Mouse (Mus musculus) midbrain, postnatal 0 days (tissue): Measurements from ENCODE around the gene Lsm5. TPM values are rescaled to one million over a fixed set of nuclear protein-coding genes. Genes with fewer than 3 reads are reported as not detected.

Experiments used
- ATAC-seq: fragments of 200-750 bp; cut with Nextera tagmentation; 2 replicates; pipeline ENCODE4 v1.8.0; 2017; ENCODE audit warnings: moderate number of reproducible peaks, mild to moderate bottlenecking, moderate TSS enrichment, moderate library complexity; ENCODE audit not compliant: low FRiP score
- DNase-seq: peaks from one replicate; pipeline ENCODE4 v3.0.0-alpha.2; 2015; ENCODE audit warnings: low spot score
- H3K27ac ChIP-seq: fragments of 300-500 bp; sonication (generic); 2 replicates; pipeline ENCODE4 v1.5.1; 2014; ENCODE audit warnings: low read depth, mild to moderate bottlenecking, low read length, mixed read lengths
- H3K27me3 ChIP-seq: fragments of 300-500 bp; sonication (generic); 2 replicates; pipeline ENCODE4 v1.6.1; 2014; ENCODE audit warnings: low read length, control low read depth, mixed read lengths; ENCODE audit not compliant: insufficient read depth
- H3K36me3 ChIP-seq: fragments of 300-500 bp; sonication (generic); 2 replicates; pipeline ENCODE4 v1.6.1; 2014; ENCODE audit warnings: low read length, control low read depth, mixed read lengths; ENCODE audit not compliant: insufficient read depth
- H3K4me1 ChIP-seq: fragments of 300-500 bp; sonication (generic); 2 replicates; pipeline ENCODE4 v1.6.1; 2014; ENCODE audit warnings: mild to moderate bottlenecking, control low read depth, antibody characterized with exemption, low read length, mixed read lengths; ENCODE audit not compliant: insufficient read depth
- H3K4me2 ChIP-seq: fragments of 300-500 bp; sonication (generic); 2 replicates; pipeline ENCODE4 v1.6.1; 2014; ENCODE audit warnings: low read depth, mild to moderate bottlenecking, low read length, mixed read lengths; ENCODE audit not compliant: poor library complexity, severe bottlenecking
- H3K4me3 ChIP-seq: fragments of 300-500 bp; sonication (generic); 2 replicates; pipeline ENCODE4 v1.5.1; 2014; ENCODE audit warnings: low read depth, mild to moderate bottlenecking, low read length, moderate library complexity
- H3K9ac ChIP-seq: fragments of 300-500 bp; sonication (generic); replicated peaks from 2 replicates; pipeline ENCODE4 v1.6.1; 2014; ENCODE audit warnings: mild to moderate bottlenecking, low read length, moderate library complexity, mixed read lengths; ENCODE audit not compliant: poor library complexity, severe bottlenecking
- H3K9me3 ChIP-seq: fragments of 300-500 bp; sonication (generic); 2 replicates; pipeline ENCODE4 v1.6.1; 2016; ENCODE audit warnings: low read length, control low read depth
- CTCF ChIP-seq: IDR thresholded peaks from 2 replicates; pipeline ENCODE4 v1.5.1; 2016; ENCODE audit warnings: antibody characterized with exemption, mild to moderate bottlenecking
- WGBS: fragments of 180-500 bp; shearing (Covaris S2); extraction: QIAGEN DNeasy Blood & Tissue Kit; methylation state at CpG from one replicate; pipeline ENCODE4 v1.1.7; 2014; 5-methylcytosine and 5-hydroxymethylcytosine counted together
- polyA plus RNA-seq: library from polyadenylated mRNA; unstranded; fragments of >200 nt; fragmentation: Nextera tagmentation; extraction: Ambion mirVana; gene quantifications from 2 replicates; pipeline ENCODE4 v1.2.1, GENCODE M21; 2015
- total RNA-seq: library from RNA; depleted of rRNA; stranded (reverse); fragments of >200 nt; gene quantifications from 2 replicates; pipeline ENCODE4 v1.2.3, GENCODE M21; 2014; rRNA removed

The Lsm5 gene
- total and polyA plus RNA-seq, 2 experiments from 2014 or later: 36.8 to 90.5 TPM

DNA sequence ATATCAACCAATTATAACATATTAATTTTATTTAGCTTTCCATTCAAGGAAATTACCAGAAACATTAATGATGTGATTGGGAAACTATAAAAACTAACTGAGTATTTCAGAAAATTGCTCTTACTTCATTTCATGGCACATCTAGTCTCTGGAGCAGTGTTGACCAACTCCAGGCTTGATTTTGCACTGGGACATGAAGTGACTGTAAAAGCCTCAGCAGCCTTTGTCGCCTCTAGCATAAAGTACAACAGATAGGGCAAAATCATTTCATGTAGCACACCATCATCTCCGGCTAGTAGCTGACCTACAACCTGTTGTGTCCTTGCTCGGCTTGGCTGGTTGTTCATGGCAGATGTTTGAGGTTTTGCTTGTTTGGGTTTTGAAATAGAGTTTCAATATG is 40.1 kb downstream of the Lsm5 start:
- no peak for TF ChIP-seq CTCF
- no peak overlapping the region for H3K27ac ChIP-seq
- WGBS: 94% methylated on average over 3 of the region's 3 CpGs
- H3K27me3 ChIP-seq: no peaks in the 10 kb centered on the region
- ATAC-seq (no peak), DNase-seq (no peak)
- H3K9ac ChIP-seq: no peak overlapping the region
- H3K36me3 ChIP-seq: no peaks in the 10 kb centered on the region
- H3K4me2 ChIP-seq: no peak overlapping the region
- no peaks in the 10 kb centered on the region for H3K9me3 ChIP-seq
- no peaks in the 10 kb centered on the region for H3K4me1 ChIP-seq
- no peak overlapping the region for H3K4me3 ChIP-seq

DNA sequence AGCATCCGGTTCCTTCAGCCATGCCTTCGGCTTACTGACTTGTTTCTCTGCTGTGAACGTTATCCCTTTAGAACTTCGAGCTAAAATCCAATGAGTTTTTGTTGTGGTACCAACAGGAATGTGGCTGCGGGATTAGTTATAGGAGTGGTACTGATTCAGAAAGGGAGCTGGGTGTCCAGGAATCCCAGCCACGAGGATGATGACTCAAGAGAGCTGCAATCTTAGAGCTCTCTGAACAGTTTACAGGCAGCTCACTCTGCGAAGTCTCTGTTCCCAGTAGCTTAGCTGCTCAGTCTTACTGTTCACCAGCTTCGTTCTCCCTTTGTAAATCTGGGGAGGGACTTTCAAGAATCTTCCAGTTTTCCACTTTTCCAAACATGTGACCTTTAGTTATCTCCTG is 49.1 kb downstream of the Lsm5 start:
- Histone ChIP-seq H3K9me3 (no peaks in the 10 kb centered on the region), H3K9ac (no peak overlapping the region), H3K36me3 (no peaks in the 10 kb centered on the region), H3K27ac (no peak overlapping the region), H3K4me1 (no peaks in the 10 kb centered on the region), H3K27me3 (peaks cover 11% of the 10 kb centered on the region), H3K4me2 (no peak overlapping the region), H3K4me3 (no peak overlapping the region)
- WGBS: 83% methylated on average over 8 of the region's 8 CpGs
- no peak for DNase-seq
- ATAC-seq: no peak
- TF ChIP-seq CTCF: no peak

DNA sequence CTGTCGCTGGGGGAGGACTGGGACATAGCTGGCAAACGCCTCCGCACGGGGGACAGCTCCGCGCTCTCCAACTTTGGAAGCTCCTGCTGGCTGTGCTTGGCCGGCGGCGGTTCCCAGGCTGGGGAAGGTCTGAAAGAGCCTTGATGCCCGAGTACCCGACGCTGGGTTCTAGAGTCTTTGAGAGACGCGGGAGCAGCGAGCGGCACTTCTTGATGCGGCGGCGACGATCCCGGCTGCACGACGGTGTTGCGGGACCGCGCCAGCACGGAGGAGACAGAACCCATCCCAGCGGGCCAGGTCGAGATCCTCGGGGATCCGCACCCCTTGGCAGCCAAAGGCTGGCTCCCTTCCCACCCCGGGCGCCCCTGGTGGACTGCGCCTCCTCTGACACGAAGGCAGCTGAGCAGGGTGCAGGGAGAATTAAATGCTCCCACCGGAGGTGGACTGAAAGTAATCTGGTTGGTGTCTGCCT is 52.4 kb downstream of the Lsm5 start:
- under 1% methylated on average over 36 of the region's 36 CpGs for WGBS
- H3K9me3 ChIP-seq: no peaks in the 10 kb centered on the region
- peaks cover 11% of the 10 kb centered on the region for H3K27me3 ChIP-seq
- H3K4me3 ChIP-seq: peak overlapping the region; percentile 46
- H3K4me1 ChIP-seq: no peaks in the 10 kb centered on the region
- DNase-seq: peak; percentile 1
- ATAC-seq: peak; percentile 68; the same call in 1 of the 2 replicates
- H3K4me2 ChIP-seq: peak overlapping the region; percentile 88
- peak overlapping the region; percentile 29; the same call in 1 of the 2 replicates for H3K9ac ChIP-seq
- TF ChIP-seq CTCF: peak; percentile 53
- H3K36me3 ChIP-seq: no peaks in the 10 kb centered on the region
- no peak overlapping the region for H3K27ac ChIP-seq

Other genes with a start within 250 kb of the Lsm5 start
- 10.3 and 17.1 TPM in 2 replicates for gene Pde1c, start 135.6 kb downstream of the Lsm5 start, total RNA-seq
- gene Pde1c, start 135.6 kb downstream of the Lsm5 start, polyA plus RNA-seq: 4.0 and 4.7 TPM in 2 replicates
- 46.9 and 59.3 TPM in 2 replicates for gene Avl9, start 10.2 kb upstream of the Lsm5 start, total RNA-seq
- gene Avl9, start 10.2 kb upstream of the Lsm5 start, polyA plus RNA-seq: 15.6 and 19.7 TPM in 2 replicates
- gene Kbtbd2, start 93.1 kb upstream of the Lsm5 start, total RNA-seq: 36.9 and 50.1 TPM in 2 replicates
- 15.9 and 18.4 TPM in 2 replicates for gene Kbtbd2, start 93.1 kb upstream of the Lsm5 start, polyA plus RNA-seq
- 44.8 and 46.5 TPM in 2 replicates for gene Fkbp9, start 127.3 kb upstream of the Lsm5 start, total RNA-seq
- 31.9 and 36.7 TPM in 2 replicates for gene Fkbp9, start 127.3 kb upstream of the Lsm5 start, polyA plus RNA-seq
- gene Nt5c3, start 219.2 kb upstream of the Lsm5 start, total RNA-seq: 83.2 and 98.4 TPM in 2 replicates
- gene Nt5c3, start 219.2 kb upstream of the Lsm5 start, polyA plus RNA-seq: 181 and 182 TPM in 2 replicates
- gene Vmn1r4, start 219.3 kb upstream of the Lsm5 start, total RNA-seq: 0.33 and 1.7 TPM in 2 replicates
- gene Vmn1r4, start 219.3 kb upstream of the Lsm5 start, polyA plus RNA-seq: 0.46 and 0.88 TPM in 2 replicates